Mouse (Mus musculus): Measurements from ENCODE around the gene Igf2r. TPM values are rescaled to one million over a fixed set of nuclear protein-coding genes. Genes with fewer than 3 reads are reported as not detected.

The Igf2r gene
- total and polyA plus RNA-seq, 3 experiments, result 20.3 to 75.5 (median 74.3) TPM

GRCm38 (mm10) chr17:12744071-12744470 is 25.4 kb downstream of the Igf2r start:
- DNase-seq (ENCODE audit: low spot score) (no peak), ATAC-seq (ENCODE audit: extremely low read depth, insufficient number of reproducible peaks, low FRiP score, poor library complexity, severe bottlenecking) (no peak)
- TF ChIP-seq TAL1 (conservative IDR thresholded peaks at IDR 0.05; ENCODE audit: low read depth, low read length) (no peak), GATA1 (IDR thresholded peaks at IDR 0.05; ENCODE audit: borderline replicate concordance, low read length) (no peak), POLR2AphosphoS5 (IDR thresholded peaks at IDR 0.05; ENCODE audit: insufficient replicate concordance, low read depth, low read length) (no peak), CTCF (IDR thresholded peaks at IDR 0.05; ENCODE audit: low read depth, low read length) (no peak), GATA2 (IDR thresholded peaks at IDR 0.05; ENCODE audit: borderline replicate concordance, low read depth, low read length) (no peak)
- Histone ChIP-seq H3K36me3 (replicated peaks) (peaks cover 81% of the 10 kb centered on the region), H3K9me3 (replicated peaks) (peaks cover 17% of the 10 kb centered on the region), H3K4me3 (ENCODE audit: low read depth, low read length) (no peak overlapping the region), H3K27me3 (ENCODE audit: insufficient read depth, low read length) (peaks cover 2% of the 10 kb centered on the region; the same call in 1 of the 2 replicates), H3K4me1 (ENCODE audit: insufficient read depth, low read depth, low read length) (peaks cover 86% of the 10 kb centered on the region)

GRCm38 (mm10) chr17:12742151-12742908 is 27.1 kb downstream of the Igf2r start:
- ATAC-seq (ENCODE audit: extremely low read depth, insufficient number of reproducible peaks, low FRiP score, poor library complexity, severe bottlenecking) (no peak), DNase-seq (ENCODE audit: low spot score) (no peak)
- no peak for TF ChIP-seq CTCF (IDR thresholded peaks at IDR 0.05; ENCODE audit: low read depth, low read length)
- TF ChIP-seq GATA1 (IDR thresholded peaks at IDR 0.05; ENCODE audit: borderline replicate concordance, low read length), result no peak
- no peak for TF ChIP-seq POLR2AphosphoS5 (IDR thresholded peaks at IDR 0.05; ENCODE audit: insufficient replicate concordance, low read depth, low read length)
- no peak for TF ChIP-seq TAL1 (conservative IDR thresholded peaks at IDR 0.05; ENCODE audit: low read depth, low read length)
- TF ChIP-seq GATA2 (IDR thresholded peaks at IDR 0.05; ENCODE audit: borderline replicate concordance, low read depth, low read length), result no peak
- Histone ChIP-seq H3K4me3 (ENCODE audit: low read depth, low read length) (peak overlapping the region; percentile 75), H3K27me3 (ENCODE audit: insufficient read depth, low read length) (peaks cover 2% of the 10 kb centered on the region; the same call in 1 of the 2 replicates), H3K9me3 (replicated peaks) (peaks cover 17% of the 10 kb centered on the region), H3K4me1 (ENCODE audit: insufficient read depth, low read depth, low read length) (peaks cover 71% of the 10 kb centered on the region), H3K36me3 (replicated peaks) (peaks cover 79% of the 10 kb centered on the region)

- DNase-seq (ENCODE audit: low spot score) (peak; percentile 58), ATAC-seq (ENCODE audit: extremely low read depth, insufficient number of reproducible peaks, low FRiP score, poor library complexity, severe bottlenecking) (peak; percentile 37; the same call in 1 of the 2 replicates)
- peaks cover 83% of the 10 kb centered on the region for H3K36me3 ChIP-seq (replicated peaks)
These were observed 28.1 kb downstream of the Igf2r start for GRCm38 (mm10) chr17:12741218-12741968.

DNA sequence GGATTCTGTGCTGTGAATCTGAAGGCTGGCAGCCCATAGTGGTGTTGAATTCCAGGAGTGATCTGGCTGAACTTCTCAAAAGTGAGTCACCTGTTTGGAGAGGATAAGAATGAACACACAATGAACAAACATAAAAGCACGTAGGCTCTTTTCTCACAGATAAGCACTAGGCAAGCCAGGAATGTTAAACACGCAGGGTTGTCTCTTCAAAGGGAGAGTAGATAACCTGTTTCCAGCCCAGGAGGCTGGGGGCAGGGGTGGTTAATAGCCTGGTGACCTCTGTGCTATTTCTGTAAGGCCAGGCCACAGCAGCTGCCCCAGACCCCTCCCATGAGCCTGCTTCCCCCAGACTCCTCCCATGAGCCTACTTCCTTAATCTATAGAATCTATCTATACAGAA is 29.1 kb downstream of the Igf2r start:
- DNase-seq (ENCODE audit: low spot score), result no peak
- TF ChIP-seq TAL1 (conservative IDR thresholded peaks at IDR 0.05; ENCODE audit: low read depth, low read length), result peak; percentile 47
- no peak for TF ChIP-seq CTCF (IDR thresholded peaks at IDR 0.05; ENCODE audit: low read depth, low read length)
- peaks cover 57% of the 10 kb centered on the region for H3K4me1 ChIP-seq (ENCODE audit: insufficient read depth, low read depth, low read length)
- H3K27me3 ChIP-seq (ENCODE audit: insufficient read depth, low read length), result peaks cover 2% of the 10 kb centered on the region; the same call in 1 of the 2 replicates
- H3K4me3 ChIP-seq (ENCODE audit: low read depth, low read length), result no peak overlapping the region; the same call in 1 of the 2 replicates
- ATAC-seq (ENCODE audit: extremely low read depth, insufficient number of reproducible peaks, low FRiP score, poor library complexity, severe bottlenecking), result peak; percentile 32
- H3K9me3 ChIP-seq (replicated peaks), result peaks cover 17% of the 10 kb centered on the region
- peaks cover 85% of the 10 kb centered on the region for H3K36me3 ChIP-seq (replicated peaks)

More at GRCm38 (mm10) chr17:12741218-12741968, 28.1 kb downstream of the Igf2r start:
- H3K4me1 ChIP-seq (ENCODE audit: insufficient read depth, low read depth, low read length), result peaks cover 68% of the 10 kb centered on the region
- H3K27me3 ChIP-seq (ENCODE audit: insufficient read depth, low read length), result peaks cover 2% of the 10 kb centered on the region; the same call in 1 of the 2 replicates
- H3K9me3 ChIP-seq (replicated peaks), result peaks cover 17% of the 10 kb centered on the region
- H3K4me3 ChIP-seq (ENCODE audit: low read depth, low read length), result peak overlapping the region; percentile 75
- TF ChIP-seq TAL1 (conservative IDR thresholded peaks at IDR 0.05; ENCODE audit: low read depth, low read length), result no peak
- no peak for TF ChIP-seq GATA2 (IDR thresholded peaks at IDR 0.05; ENCODE audit: borderline replicate concordance, low read depth, low read length)
- no peak for TF ChIP-seq POLR2AphosphoS5 (IDR thresholded peaks at IDR 0.05; ENCODE audit: insufficient replicate concordance, low read depth, low read length)
- TF ChIP-seq CTCF (IDR thresholded peaks at IDR 0.05; ENCODE audit: low read depth, low read length), result no peak
- TF ChIP-seq GATA1 (IDR thresholded peaks at IDR 0.05; ENCODE audit: borderline replicate concordance, low read length), result no peak

GRCm38 (mm10) chr17:12739516-12739915 is 29.9 kb downstream of the Igf2r start:
- Histone ChIP-seq H3K36me3 (replicated peaks) (peaks cover 80% of the 10 kb centered on the region), H3K9me3 (replicated peaks) (peaks cover 17% of the 10 kb centered on the region), H3K27me3 (ENCODE audit: insufficient read depth, low read length) (peaks cover 3% of the 10 kb centered on the region; the same call in 1 of the 2 replicates), H3K4me1 (ENCODE audit: insufficient read depth, low read depth, low read length) (peaks cover 51% of the 10 kb centered on the region), H3K4me3 (ENCODE audit: low read depth, low read length) (no peak overlapping the region)
- TF ChIP-seq CTCF (IDR thresholded peaks at IDR 0.05; ENCODE audit: low read depth, low read length), result no peak
- TF ChIP-seq POLR2AphosphoS5 (IDR thresholded peaks at IDR 0.05; ENCODE audit: insufficient replicate concordance, low read depth, low read length), result no peak
- TF ChIP-seq GATA2 (IDR thresholded peaks at IDR 0.05; ENCODE audit: borderline replicate concordance, low read depth, low read length), result no peak
- no peak for TF ChIP-seq GATA1 (IDR thresholded peaks at IDR 0.05; ENCODE audit: borderline replicate concordance, low read length)
- TF ChIP-seq TAL1 (conservative IDR thresholded peaks at IDR 0.05; ENCODE audit: low read depth, low read length), result no peak
- no peak for DNase-seq (ENCODE audit: low spot score)
- no peak for ATAC-seq (ENCODE audit: extremely low read depth, insufficient number of reproducible peaks, low FRiP score, poor library complexity, severe bottlenecking)

DNA sequence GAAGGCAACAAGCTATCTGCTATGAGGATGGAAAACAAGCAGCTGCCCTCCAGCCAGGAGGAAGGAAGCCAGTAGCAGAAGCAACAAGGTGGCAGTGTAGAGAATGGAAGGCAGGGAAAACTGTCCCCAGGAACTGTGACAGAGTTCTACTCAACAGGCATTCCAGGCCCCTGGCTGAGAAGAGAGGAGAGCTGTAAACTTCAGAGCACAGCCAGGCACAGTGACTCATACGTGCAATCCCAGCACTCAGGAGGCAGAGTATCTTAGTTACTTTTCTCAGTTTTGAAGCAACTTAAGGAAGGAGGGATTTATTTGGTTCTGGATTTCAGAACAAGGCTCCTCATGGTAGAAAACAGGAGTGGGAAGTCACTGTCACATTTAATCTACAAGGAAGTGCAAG is 31.5 kb downstream of the Igf2r start:
- no peak for ATAC-seq (ENCODE audit: extremely low read depth, insufficient number of reproducible peaks, low FRiP score, poor library complexity, severe bottlenecking)
- peaks cover 11% of the 10 kb centered on the region; the same call in 1 of the 2 replicates for H3K27me3 ChIP-seq (ENCODE audit: insufficient read depth, low read length)
- no peak for TF ChIP-seq GATA2 (IDR thresholded peaks at IDR 0.05; ENCODE audit: borderline replicate concordance, low read depth, low read length)
- peaks cover 49% of the 10 kb centered on the region for H3K4me1 ChIP-seq (ENCODE audit: insufficient read depth, low read depth, low read length)
- peaks cover 13% of the 10 kb centered on the region for H3K9me3 ChIP-seq (replicated peaks)
- no peak overlapping the region for H3K4me3 ChIP-seq (ENCODE audit: low read depth, low read length)
- no peak for DNase-seq (ENCODE audit: low spot score)
- peaks cover 80% of the 10 kb centered on the region for H3K36me3 ChIP-seq (replicated peaks)

Measured in G1E (cell line).